Mouse (Mus musculus): ENCODE measurements at regions not wholly inside any gene's neighbourhood (a gene's known extent, or its start where the extent isn't known, plus 50 kb on each side); places are given as distances from the start of the nearest gene placed in this dataset.

DNA sequence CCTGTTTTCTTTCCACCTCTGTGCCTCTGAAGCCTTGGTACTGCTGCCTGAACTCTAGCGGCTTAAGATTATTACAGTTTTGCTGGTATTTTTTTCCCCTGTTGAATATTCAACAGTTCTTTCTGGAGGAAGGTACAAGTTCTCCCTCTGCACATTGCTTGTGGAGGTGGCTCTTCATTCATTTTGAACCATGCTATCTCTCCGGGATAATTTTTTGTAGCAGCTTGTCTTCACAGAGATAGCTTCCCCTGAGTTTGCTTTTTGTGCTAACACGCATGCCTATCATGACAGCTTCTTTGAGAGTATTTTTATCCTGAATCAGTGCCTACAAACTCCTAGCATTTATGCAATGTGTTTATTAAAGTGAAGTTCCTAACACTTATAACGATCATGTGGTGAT, 240.4 kb upstream of the Rgs18 start:
- TF ChIP-seq CTCF (IDR thresholded peaks at IDR 0.05): no peak
- no peak for TF ChIP-seq EP300 (IDR thresholded peaks at IDR 0.05)

Data from lung, postnatal 0 days (tissue).